Mouse (Mus musculus) left cerebral cortex, adult 2 months (tissue): ENCODE data around the gene Cdk16. TPM values are rescaled to one million over a fixed set of nuclear protein-coding genes. Genes with fewer than 3 reads are reported as not detected.

Source experiments
- DNase-seq, 2 experiments: peaks; one replicate each; pipeline ENCODE4 v3.0.0; 2021 to 2022; ENCODE audit warnings: low spot score in 2 of 2, mixed read lengths in 1 of 2; ENCODE audit errors: extremely low spot score in 1 of 2
- H3K27ac ChIP-seq: fragments of 200-600 bp; 2 replicates; pipeline ENCODE4 v1.8.1; 2022
- H3K4me3 ChIP-seq: fragments of 200-600 bp; 2 replicates; pipeline ENCODE4 v1.8.1; 2022
- CTCF ChIP-seq: fragments of 200-600 bp; IDR thresholded peaks from 2 replicates; pipeline ENCODE4 v1.8.1; 2022; ENCODE audit warnings: antibody characterized with exemption, mild to moderate bottlenecking, moderate library complexity
- intact Hi-C: fragments of 180-260 bp; cut with DNase I; formaldehyde crosslinking; loops from one replicate; pipeline ENCODE4 v1.15.1; 2025
- long read RNA-seq, 2 experiments: library from polyadenylated mRNA; stranded (forward); transcript quantifications; one replicate each; pipeline ENCODE4 v2.0.0; 2021; ENCODE audit warnings: borderline mapping rate in 2 of 2
- total RNA-seq, 2 experiments: library from RNA; stranded (reverse); gene quantifications; 2 replicates each; pipeline ENCODE4 v1.2.3; 2021

The Cdk16 gene
- total RNA-seq: 100 to 1,000 TPM; 252 to 273 TPM
- long read RNA-seq, experiment 1, transcript Cdk16-201 (16 exons, 3,120 nt): major isoform, 351 of 454 reads
- long read RNA-seq, experiment 1, partial matches to known transcripts: 21 of 454 reads
- long read RNA-seq, experiment 1, other reads (novel, unspliced or antisense): 81 of 454 reads
- long read RNA-seq, experiment 2, transcript Cdk16-201 (16 exons, 3,120 nt): major isoform, 308 of 417 reads
- long read RNA-seq, experiment 2, partial matches to known transcripts: 28 of 417 reads
- long read RNA-seq, experiment 2, other reads (novel, unspliced or antisense): 81 of 417 reads

DNA sequence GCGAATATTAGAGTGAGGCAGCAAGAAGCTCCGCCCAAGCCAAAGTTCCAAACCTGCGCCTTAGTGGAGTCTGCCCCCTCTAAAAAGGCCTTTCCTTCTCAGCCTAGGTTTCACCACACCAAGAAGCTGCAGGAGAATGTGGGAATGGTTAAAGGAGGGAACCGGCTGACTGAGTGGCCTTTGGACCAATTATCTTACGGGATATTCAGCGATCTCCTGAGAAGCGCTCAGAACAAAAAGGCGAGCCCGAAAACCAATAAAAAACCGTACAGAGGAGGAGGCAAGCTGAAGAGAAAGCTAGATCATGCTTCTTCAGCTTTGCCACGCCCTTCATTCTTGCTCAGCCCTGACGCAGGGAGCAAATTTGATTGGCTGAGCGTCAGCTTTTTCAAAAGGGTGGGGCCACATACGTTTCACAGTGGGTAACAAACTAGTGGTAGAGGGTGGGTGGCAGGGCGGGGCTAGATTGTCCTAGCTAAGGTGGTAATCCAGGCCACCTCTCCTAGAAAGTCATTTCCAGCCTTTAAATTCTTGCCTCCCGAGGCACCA, at the start of gene Cdk16:
Gene Cdk16 (plus strand): TSS at position 436 of the 549 bp plus-strand sequence.
- no peak for TF ChIP-seq CTCF

DNA sequence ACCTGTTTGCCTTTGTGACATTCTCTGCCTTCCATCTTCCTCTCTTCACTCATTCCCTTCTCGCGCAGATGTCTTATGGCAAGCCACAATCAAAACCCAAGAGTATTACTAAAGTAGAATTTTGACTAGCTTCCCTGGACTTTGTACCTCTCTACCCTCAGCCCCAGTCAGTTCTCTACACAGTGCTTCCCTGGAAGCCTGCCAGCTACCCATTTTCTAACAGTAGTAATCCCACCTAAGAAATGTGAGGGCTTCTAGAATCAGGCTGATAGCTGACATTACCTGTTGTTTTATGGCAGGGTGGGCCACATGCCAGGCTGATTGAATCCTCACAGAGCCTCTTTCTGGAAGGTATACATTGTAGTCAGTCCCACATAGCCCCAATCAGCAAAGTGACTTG, 49.6 kb upstream of the Cdk16 start:
- intact Hi-C loops: no loop called here
- DNase-seq: no peak
- H3K4me3 ChIP-seq: no peak overlapping the region
- H3K27ac ChIP-seq: no peak overlapping the region
- TF ChIP-seq CTCF: no peak

More for the DNA sequence above, at the start of gene Cdk16:
- Histone ChIP-seq H3K27ac (peak within 1 kb of the TSS; percentile 97), H3K4me3 (peak within 1 kb of the TSS; percentile 74)
- peak; percentile 74 to 81 for DNase-seq
- intact Hi-C loops: loop anchor here (2.0 kb wide), 1 partner anchor 17 kb away; no protein-coding TSS in a partner anchor

DNA sequence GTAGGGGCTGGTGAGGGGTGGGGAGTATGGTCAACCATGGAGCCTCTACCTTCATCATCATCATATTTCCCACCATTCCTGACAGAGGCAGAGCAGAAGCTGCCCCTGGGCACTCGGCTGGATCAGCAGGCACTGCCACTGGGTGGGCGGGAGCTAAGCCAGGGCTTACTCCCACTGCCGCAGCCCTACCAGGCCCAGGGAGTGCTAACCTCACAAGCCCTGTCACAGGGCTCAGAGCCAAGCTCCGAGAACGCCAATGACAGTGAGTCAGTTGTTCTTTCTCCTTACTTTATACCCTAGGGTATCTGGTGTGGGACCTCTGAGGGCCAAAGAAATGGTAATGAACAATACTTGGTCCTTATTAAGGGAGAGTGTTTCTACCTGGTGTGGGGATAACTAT, 43.0 kb upstream of the Cdk16 start:
- Histone ChIP-seq H3K27ac (no peak overlapping the region), H3K4me3 (no peak overlapping the region)
- TF ChIP-seq CTCF: no peak
- intact Hi-C loops: no loop called here
- DNase-seq: no peak

DNA sequence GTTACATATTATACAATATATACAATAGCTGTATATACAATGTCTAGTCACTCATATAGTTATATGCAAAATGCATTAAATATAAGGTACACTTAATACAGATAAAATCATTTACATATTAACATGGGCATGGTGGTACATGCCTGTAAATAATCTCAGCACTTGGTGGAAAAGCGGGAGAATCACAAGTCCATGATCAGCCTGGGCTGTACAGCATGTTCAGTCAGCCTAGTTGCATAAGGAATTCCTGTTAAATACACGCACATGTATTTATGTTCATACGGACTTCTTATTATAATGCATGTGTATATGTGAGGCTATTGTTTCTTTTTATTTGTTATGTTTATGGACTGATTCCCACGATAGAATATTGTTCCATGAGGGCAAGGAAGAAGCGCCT, 30.2 kb upstream of the Cdk16 start:
- H3K4me3 ChIP-seq: peak overlapping the region; percentile 57
- H3K27ac ChIP-seq: no peak overlapping the region
- intact Hi-C loops: no loop called here
- DNase-seq: no peak
- no peak for TF ChIP-seq CTCF

DNA sequence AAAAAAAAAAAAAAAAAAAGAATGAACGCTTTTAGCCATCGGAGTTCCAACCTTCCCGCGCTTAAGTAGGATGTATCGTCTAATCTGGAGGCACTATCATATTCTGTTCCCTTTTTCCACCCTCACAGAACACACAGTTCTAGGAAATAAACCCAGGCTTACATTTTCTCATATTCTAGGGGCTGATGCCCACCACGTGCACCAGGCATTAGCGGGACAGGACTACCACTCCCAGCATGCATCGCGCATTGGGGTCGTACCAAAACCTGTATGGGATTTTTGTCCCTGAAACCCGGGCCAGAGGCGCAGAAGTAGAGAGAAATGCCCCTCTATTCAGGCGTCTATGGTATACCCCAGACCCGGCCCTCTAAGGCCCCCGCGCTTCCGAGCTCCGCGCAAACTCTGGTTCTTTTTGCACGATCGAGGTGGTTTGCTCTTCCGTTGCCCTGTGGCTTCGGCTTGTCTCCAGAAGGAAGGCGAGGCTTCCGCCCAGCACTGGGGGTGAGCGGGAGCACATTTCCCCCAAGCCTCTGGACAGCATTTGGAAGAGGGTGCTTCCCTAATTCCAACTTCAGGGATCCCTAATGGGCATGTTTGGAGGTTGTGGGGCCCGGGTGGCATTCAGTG, 29.6 kb upstream of the Cdk16 start, which contains the start of gene Uba1:
Gene Uba1 (plus strand): TSS at position 301 of the 627 bp plus-strand sequence.
- DNase-seq: peak; percentile 71 to 82
- H3K4me3 ChIP-seq: peak within 1 kb of the TSS; percentile 57
- no peak for TF ChIP-seq CTCF
- 0 out of 2 replicates have a peak within 1 kb of the TSS, but pooled peaks have one; percentile 38 for H3K27ac ChIP-seq
- intact Hi-C loops: no loop called here

DNA sequence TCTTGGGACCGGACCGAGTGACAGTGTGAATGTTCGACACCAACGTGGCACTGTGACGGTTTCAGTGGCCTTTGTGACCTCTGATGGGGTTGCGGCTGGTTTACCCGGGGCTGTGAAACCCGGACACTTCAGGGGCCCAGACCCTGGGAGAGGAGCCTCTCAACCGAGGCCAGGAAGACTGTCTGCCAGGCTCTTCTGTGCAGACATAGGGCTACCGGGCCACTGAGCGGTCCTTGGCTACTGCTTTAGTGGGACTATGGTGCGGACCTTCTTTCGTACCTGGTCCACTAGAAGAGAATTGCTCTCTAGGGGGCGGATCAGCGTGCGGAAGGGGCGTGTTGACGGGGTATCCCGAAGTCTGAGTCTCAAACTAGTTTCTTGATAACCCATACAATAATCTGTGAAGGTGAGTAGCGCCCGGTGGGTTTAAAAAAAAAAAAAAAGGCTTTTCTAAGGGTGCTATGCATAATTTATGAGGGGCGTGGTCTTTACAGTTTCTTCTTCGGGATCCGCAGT, 28.8 kb upstream of the Cdk16 start:
- intact Hi-C loops: no loop called here
- H3K27ac ChIP-seq: no peak overlapping the region
- TF ChIP-seq CTCF: no peak

DNA sequence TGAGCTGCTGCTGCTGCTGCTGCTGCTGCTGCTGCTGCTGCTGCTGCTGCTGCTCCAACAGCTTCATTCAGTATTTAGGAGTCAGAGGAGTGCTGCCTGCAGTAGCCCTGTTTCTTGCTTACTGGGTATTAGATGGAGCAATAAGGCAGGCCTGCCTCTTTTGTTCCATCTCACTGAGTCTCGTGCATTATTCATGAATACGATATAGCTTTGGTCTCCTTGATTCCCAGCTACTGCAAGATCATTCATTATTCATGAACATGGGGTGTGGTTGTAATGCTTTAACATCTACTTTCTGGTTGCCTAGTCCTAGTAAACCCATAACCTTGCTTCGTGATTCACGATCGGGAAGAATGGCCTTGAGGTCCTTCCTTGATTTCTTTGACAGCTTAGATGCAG, 25.4 kb upstream of the Cdk16 start:
- DNase-seq: no peak
- Histone ChIP-seq H3K4me3 (no peak overlapping the region; the same call in 1 of the 2 replicates), H3K27ac (no peak overlapping the region)
- intact Hi-C loops: loop anchor here (2.0 to 5.0 kb wide), 3 partner anchors 110 to 285 kb away; no protein-coding TSS in a partner anchor
- TF ChIP-seq CTCF: no peak

More for the DNA sequence above, 28.8 kb upstream of the Cdk16 start:
- DNase-seq: no peak
- H3K4me3 ChIP-seq: peak overlapping the region; percentile 57

DNA sequence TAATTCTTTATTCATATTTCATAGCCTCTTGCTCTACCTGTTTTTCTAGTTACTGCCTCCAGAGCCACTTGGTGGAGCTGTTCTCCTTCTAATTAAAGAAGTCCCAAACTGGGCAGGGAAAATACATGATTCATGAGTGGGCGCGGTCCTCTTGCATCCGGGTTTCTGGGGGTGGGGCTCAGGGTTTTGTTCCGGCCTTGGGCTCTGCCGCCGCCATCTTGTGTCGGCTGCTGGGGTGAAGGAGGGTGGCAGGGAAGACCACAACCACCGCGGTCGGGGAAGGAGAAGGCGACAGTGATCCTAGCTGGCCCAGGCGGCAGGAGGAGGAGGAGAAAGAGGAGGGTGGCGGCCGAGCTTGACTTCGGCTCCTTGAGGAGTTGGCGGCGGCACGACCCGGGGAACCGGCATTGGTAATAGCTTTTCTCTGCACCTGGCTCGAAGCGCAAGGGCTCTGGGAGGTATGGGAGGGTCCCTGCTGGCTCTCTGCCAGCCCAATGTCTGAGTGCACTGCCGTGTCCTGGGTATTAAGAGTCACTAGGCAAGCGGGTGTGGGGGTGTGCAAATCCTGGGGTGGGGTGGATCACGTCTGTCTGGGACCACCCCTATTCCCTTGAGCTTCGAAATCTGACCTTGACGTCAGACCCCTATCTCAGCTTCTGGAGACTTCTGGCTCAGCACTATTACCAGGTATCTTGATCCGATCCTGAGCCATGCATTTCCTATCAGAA, 24.9 kb upstream of the Cdk16 start:
- Histone ChIP-seq H3K27ac (peak overlapping the region; percentile 60), H3K4me3 (peak overlapping the region; percentile 56)
- DNase-seq: peak; percentile 70 to 80
- intact Hi-C loops: loop anchor here (2.0 to 5.0 kb wide), 3 partner anchors 109 to 284 kb away; no protein-coding TSS in a partner anchor
- peak; percentile 62 for TF ChIP-seq CTCF

DNA sequence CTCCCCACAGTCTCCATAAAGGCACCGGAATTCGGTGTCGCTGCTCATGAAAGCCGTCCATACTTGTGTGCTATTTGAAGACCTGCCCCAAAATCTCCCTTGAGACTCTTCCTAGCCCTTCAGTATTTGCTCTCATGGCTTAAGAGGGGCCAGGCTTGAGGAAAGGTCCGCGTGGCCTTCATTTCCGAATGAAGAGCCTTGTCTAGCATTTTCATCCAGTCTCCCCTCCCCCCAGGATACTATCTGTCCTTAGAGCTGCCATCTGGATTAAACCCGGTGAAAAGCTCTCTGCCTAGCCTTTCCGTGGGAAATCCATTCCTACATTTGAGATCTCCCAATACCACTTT, 24.3 kb upstream of the Cdk16 start:
- Histone ChIP-seq H3K27ac (peak overlapping the region; percentile 60), H3K4me3 (peak overlapping the region; percentile 56)
- no peak for TF ChIP-seq CTCF
- intact Hi-C loops: loop anchor here (2.0 to 5.0 kb wide), 3 partner anchors 109 to 284 kb away; no protein-coding TSS in a partner anchor
- no peak for DNase-seq

DNA sequence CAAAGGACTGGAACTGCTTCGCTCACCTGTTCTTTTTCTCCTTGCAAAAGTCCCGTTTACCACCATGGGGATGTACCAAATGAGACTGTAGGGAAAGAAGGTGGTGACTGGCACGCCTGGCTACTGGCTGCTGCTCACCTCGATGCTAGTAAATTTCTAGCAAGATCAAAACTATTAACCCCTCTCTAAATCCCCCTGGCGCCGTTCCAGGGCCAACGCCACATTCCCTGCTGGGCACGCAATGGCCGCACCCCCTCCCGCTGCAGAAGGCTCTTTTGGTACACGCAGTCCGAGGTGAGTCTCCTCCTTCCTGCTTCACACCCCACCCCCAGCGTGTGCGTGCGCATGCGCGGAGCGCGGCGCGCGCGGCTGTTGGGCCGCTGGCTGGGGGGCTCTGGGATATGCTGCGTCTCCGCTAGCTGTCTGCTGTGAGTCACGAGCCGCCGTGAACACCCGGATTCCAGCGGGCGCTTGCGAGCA, 354 bp downstream of the Cdk16 start:
- H3K4me3 ChIP-seq: peak overlapping the region; percentile 74
- DNase-seq: peak; percentile 83 to 84
- intact Hi-C loops: loop anchor here (2.0 kb wide), 1 partner anchor 17 kb away; no protein-coding TSS in a partner anchor
- H3K27ac ChIP-seq: peak overlapping the region; percentile 97
- TF ChIP-seq CTCF: no peak

DNA sequence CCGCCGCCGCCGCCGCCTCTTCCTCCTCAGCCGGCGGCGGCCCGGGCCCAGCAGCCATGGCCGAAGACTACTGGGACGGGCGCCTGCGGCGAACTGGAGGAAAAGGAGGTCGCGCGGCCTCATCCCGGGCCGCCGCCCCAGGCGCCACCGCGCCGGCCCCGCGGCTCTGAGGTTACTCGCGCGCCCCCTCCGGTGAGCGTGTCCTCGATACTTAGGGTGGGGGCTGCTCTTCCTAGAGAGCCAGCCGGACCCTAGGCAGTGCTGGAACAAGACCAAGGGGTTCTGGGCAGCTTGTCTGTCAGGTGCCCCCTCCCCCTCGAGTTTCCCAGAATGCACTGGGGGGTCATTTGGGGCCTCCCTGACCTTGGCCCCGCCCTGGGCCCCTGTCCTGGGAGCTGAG, 861 bp downstream of the Cdk16 start:
- DNase-seq: peak; percentile 24 to 32
- Histone ChIP-seq H3K27ac (peak overlapping the region; percentile 97), H3K4me3 (peak overlapping the region; percentile 74)
- intact Hi-C loops: loop anchor here (2.0 kb wide), 1 partner anchor 16 kb away; no protein-coding TSS in a partner anchor
- TF ChIP-seq CTCF: peak; percentile 24; the same call in 1 of the 2 replicates
